Comparison of ENCODE assay signal across 15 mouse cellular contexts in the genomic region with DNA sequence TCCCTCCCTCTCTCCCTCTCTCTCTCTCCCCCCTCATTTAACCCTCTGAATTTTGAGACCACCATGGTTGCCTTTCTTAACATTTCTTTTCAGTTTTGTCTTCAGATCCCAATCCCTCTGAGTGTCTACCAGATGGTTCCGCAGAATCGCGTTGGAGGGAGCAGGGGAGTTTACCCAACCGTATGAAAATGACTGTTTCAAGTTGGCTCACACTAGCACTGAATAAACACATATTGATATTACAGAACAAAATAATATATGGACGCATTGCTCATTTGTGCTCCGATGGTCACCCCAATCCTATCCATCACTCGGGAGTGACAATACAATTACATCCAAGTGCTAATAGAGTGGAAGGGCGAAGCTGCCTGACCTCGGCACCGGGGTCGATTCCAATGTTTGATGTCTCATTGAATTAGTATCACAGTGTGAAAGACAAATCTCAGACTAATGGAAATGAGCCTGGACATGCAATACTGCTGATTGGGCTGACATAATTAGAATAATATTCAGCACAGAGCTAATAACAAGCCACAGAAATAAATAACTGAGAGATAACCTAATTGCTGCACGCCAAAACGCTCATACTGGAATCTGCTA.
A peak's percentile ranks its signal among the peaks of the same experiment; 100 is the strongest.
DNase-seq lines count a peak whose midpoint lies in the region; ATAC-seq and TF ChIP-seq lines count a peak whose summit lies in the region.
"Had no signal": no experiment of that assay in that cellular context is flagged by ENCODE, and none has a peak within 500 bp of the region (broad histone marks: within the 10 kb centered on the region; RNA-seq: fewer than 3 reads in every experiment).

No protein-coding gene starts in this region.

- no peak overlapping the region for H3K27ac ChIP-seq in left cerebral cortex, adult 2 months
- no peak overlapping the region for H3K27ac ChIP-seq in forebrain, embryonic 12.5 days
- H3K27ac ChIP-seq: forebrain, embryonic 10.5 days; gastrocnemius, adult 2 months; neural tube, embryonic 13.5 days had no signal

- ATAC-seq in frontal cortex, adult (ENCODE audit: low TSS enrichment) = no peak
- ATAC-seq in forebrain, embryonic 12.5 days (ENCODE audit: low FRiP score) = no peak

- 78% methylated on average over 13 of the region's 13 CpGs for WGBS in forebrain, embryonic 12.5 days

- no peak overlapping the region for H3K4me3 ChIP-seq in left cerebral cortex, adult 2 months
- no peak overlapping the region for H3K4me3 ChIP-seq in forebrain, embryonic 12.5 days (replicated peaks)
- H3K4me3 ChIP-seq: forebrain, embryonic 10.5 days; gastrocnemius, adult 2 months; neural tube, embryonic 13.5 days had no signal

- H3K36me3 ChIP-seq in forebrain, embryonic 12.5 days (replicated peaks) = no peaks in the 10 kb centered on the region
- H3K36me3 ChIP-seq: forebrain, embryonic 10.5 days; neural tube, embryonic 13.5 days had no signal

- H3K4me2 ChIP-seq in forebrain, embryonic 12.5 days = no peak overlapping the region
- H3K4me2 ChIP-seq: neural tube, embryonic 13.5 days had no signal

- H3K9me3 ChIP-seq in forebrain, embryonic 12.5 days = no peaks in the 10 kb centered on the region
- H3K9me3 ChIP-seq: forebrain, embryonic 10.5 days; neural tube, embryonic 13.5 days had no signal

- H3K27me3 ChIP-seq in forebrain, embryonic 12.5 days = 0 out of 2 replicates have a peak, but pooled peaks cover 3% of the 10 kb centered on the region

- TF ChIP-seq CTCF in left cerebral cortex, adult 2 months (IDR thresholded peaks at IDR 0.05) = no peak

- no peaks in the 10 kb centered on the region for H3K4me1 ChIP-seq in forebrain, embryonic 12.5 days
- H3K4me1 ChIP-seq: forebrain, embryonic 10.5 days; neural tube, embryonic 13.5 days had no signal

- H3K9ac ChIP-seq in forebrain, embryonic 12.5 days = no peak overlapping the region
- H3K9ac ChIP-seq: neural tube, embryonic 13.5 days had no signal

- peak; percentile 7 to 38 for DNase-seq in frontal cortex, postnatal 36 days (ENCODE audit: low spot score in 2 of 2)
- DNase-seq in left cerebral cortex, adult 8-10 months (ENCODE audit: low spot score in 2 of 2) = peak; percentile 2 to 8
- no peak for DNase-seq in left cerebral cortex, adult 2 months (ENCODE audit: extremely low spot score in 1 of 2, low spot score in 2 of 2)
- DNase-seq in embryo, embryonic 11 days = peak; percentile 17
- peak; percentile 84 for DNase-seq in retina, embryonic 14.5 days (ENCODE audit: low spot score)
- no peak for DNase-seq in thymus, postnatal 4 days
- DNase-seq: adrenal gland, postnatal 25 days; gastrocnemius, adult 2 months; lung, adult 18-20 months; midbrain, embryonic 14.5 days; thymus, postnatal 36 days had no signal

- intact Hi-C loops in left cerebral cortex, adult 2 months (cut with DNase I) = no loop called here

Comparison
In these comparisons a context has a peak if more than half of its experiments do, and no peak if none do; other contexts are left out.
1. DNase-seq: peak in frontal cortex, postnatal 36 days (2 of 2), left cerebral cortex, adult 8-10 months (2 of 2), embryo, embryonic 11 days (single experiment) and retina, embryonic 14.5 days (single experiment); none in left cerebral cortex, adult 2 months (0 of 2) and thymus, postnatal 4 days (single experiment).